Mouse (Mus musculus) stomach, postnatal 0 days (tissue): ENCODE results near the gene Farp1.

Experiments
- CTCF ChIP-seq: IDR thresholded peaks from 2 replicates; pipeline ENCODE4 v1.5.1; 2016; ENCODE audit warnings: antibody characterized with exemption, low read depth, mild to moderate bottlenecking, moderate library complexity
- EP300 ChIP-seq: optimal IDR thresholded peaks from 2 replicates; pipeline ENCODE3; 2016; ENCODE audit warnings: antibody characterized with exemption

DNA sequence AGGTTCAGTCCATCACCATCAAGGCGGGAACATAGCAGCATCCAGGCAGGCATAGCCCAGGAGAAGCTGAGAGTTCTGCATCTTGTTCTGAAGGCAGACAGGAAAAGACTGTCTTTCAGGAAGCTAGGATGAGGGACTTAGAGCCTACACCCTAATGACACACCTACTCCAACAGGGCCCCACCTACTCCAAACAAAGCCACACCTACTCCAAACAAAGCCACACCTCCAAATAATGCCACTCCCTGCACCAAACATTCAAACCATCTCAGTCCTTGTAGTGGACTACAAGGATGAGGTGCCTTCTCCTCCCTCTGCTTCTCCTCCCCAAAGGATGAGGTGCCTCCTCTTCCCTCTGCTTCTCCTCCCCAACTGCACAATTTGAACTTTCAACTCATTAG is 23.5 kb downstream of the Farp1 start:
- TF ChIP-seq EP300 (no peak), CTCF (no peak)
